Mouse (Mus musculus): ENCODE data around the gene Adgrv1. TPM values are rescaled to one million over a fixed set of nuclear protein-coding genes. Genes with fewer than 3 reads are reported as not detected.

Gene Adgrv1
- polyA plus RNA-seq, 1 experiment from 2014 or later: 1.5 TPM

GRCm38 (mm10) chr13:81134412-81134811 lies 498.5 kb downstream of the Adgrv1 start:
- Histone ChIP-seq H3K9ac (no peak overlapping the region), H3K9me3 (replicated peaks) (no peaks in the 10 kb centered on the region), H3K4me3 (no peak overlapping the region), H3K4me2 (no peak overlapping the region), H3K36me3 (no peaks in the 10 kb centered on the region), H3K27ac (ENCODE audit: poor library complexity, severe bottlenecking) (no peak overlapping the region), H3K4me1 (replicated peaks) (peaks cover 52% of the 10 kb centered on the region), H3K27me3 (replicated peaks) (no peaks in the 10 kb centered on the region)
- no peak for ATAC-seq (ENCODE audit: insufficient number of reproducible peaks, low FRiP score)

GRCm38 (mm10) chr13:81133336-81133735 lies 499.6 kb downstream of the Adgrv1 start:
- no peak overlapping the region; the same call in 1 of the 2 replicates for H3K27ac ChIP-seq (ENCODE audit: poor library complexity, severe bottlenecking)
- H3K9me3 ChIP-seq (replicated peaks): no peaks in the 10 kb centered on the region
- no peak overlapping the region for H3K4me2 ChIP-seq
- H3K9ac ChIP-seq: no peak overlapping the region
- no peaks in the 10 kb centered on the region for H3K27me3 ChIP-seq (replicated peaks)
- H3K4me3 ChIP-seq: no peak overlapping the region
- 72% methylated on average over 4 of the region's 4 CpGs for WGBS
- peaks cover 52% of the 10 kb centered on the region for H3K4me1 ChIP-seq (replicated peaks)
- H3K36me3 ChIP-seq: no peaks in the 10 kb centered on the region
- no peak for ATAC-seq (ENCODE audit: insufficient number of reproducible peaks, low FRiP score)

- Histone ChIP-seq H3K9me3 (replicated peaks) (no peaks in the 10 kb centered on the region), H3K9ac (no peak overlapping the region), H3K4me1 (replicated peaks) (peaks cover 52% of the 10 kb centered on the region), H3K27ac (ENCODE audit: poor library complexity, severe bottlenecking) (peak overlapping the region; percentile 65), H3K4me3 (no peak overlapping the region), H3K4me2 (no peak overlapping the region), H3K27me3 (replicated peaks) (no peaks in the 10 kb centered on the region), H3K36me3 (no peaks in the 10 kb centered on the region)
- no peak for ATAC-seq (ENCODE audit: insufficient number of reproducible peaks, low FRiP score)
- 76% methylated on average over 5 of the region's 5 CpGs for WGBS
Measured at GRCm38 (mm10) chr13:81132691-81133090, 500.3 kb downstream of the Adgrv1 start.

GRCm38 (mm10) chr13:81131860-81132259 lies 501.1 kb downstream of the Adgrv1 start:
- WGBS: 21% methylated on average over 6 of the region's 6 CpGs
- no peaks in the 10 kb centered on the region for H3K9me3 ChIP-seq (replicated peaks)
- no peak overlapping the region for H3K9ac ChIP-seq
- H3K27me3 ChIP-seq (replicated peaks): no peaks in the 10 kb centered on the region
- H3K4me2 ChIP-seq: peak overlapping the region; percentile 28
- no peaks in the 10 kb centered on the region for H3K36me3 ChIP-seq
- peaks cover 48% of the 10 kb centered on the region for H3K4me1 ChIP-seq (replicated peaks)
- no peak overlapping the region for H3K4me3 ChIP-seq
- H3K27ac ChIP-seq (ENCODE audit: poor library complexity, severe bottlenecking): peak overlapping the region; percentile 65
- ATAC-seq (ENCODE audit: insufficient number of reproducible peaks, low FRiP score): peak; percentile 27; the same call in 1 of the 2 replicates

GRCm38 (mm10) chr13:81130742-81131524 lies 502.0 kb downstream of the Adgrv1 start:
- Histone ChIP-seq H3K9me3 (replicated peaks) (no peaks in the 10 kb centered on the region), H3K36me3 (no peaks in the 10 kb centered on the region), H3K4me1 (replicated peaks) (peaks cover 43% of the 10 kb centered on the region), H3K27ac (ENCODE audit: poor library complexity, severe bottlenecking) (peak overlapping the region; percentile 65), H3K9ac (no peak overlapping the region), H3K4me2 (no peak overlapping the region), H3K27me3 (replicated peaks) (no peaks in the 10 kb centered on the region), H3K4me3 (no peak overlapping the region)
- ATAC-seq (ENCODE audit: insufficient number of reproducible peaks, low FRiP score): peak; percentile 30; the same call in 1 of the 2 replicates
- WGBS: 32% methylated on average over 4 of the region's 4 CpGs

- H3K4me3 ChIP-seq: no peak overlapping the region
- no peak for ATAC-seq (ENCODE audit: insufficient number of reproducible peaks, low FRiP score)
- no peaks in the 10 kb centered on the region for H3K9me3 ChIP-seq (replicated peaks)
- H3K4me1 ChIP-seq (replicated peaks): peaks cover 7% of the 10 kb centered on the region
- H3K27me3 ChIP-seq (replicated peaks): no peaks in the 10 kb centered on the region
- H3K27ac ChIP-seq (ENCODE audit: poor library complexity, severe bottlenecking): no peak overlapping the region
- WGBS: 67% methylated on average over 4 of the region's 4 CpGs
- H3K4me2 ChIP-seq: no peak overlapping the region
- H3K9ac ChIP-seq: no peak overlapping the region
- H3K36me3 ChIP-seq: no peaks in the 10 kb centered on the region
Measured at GRCm38 (mm10) chr13:81125846-81126245, 507.1 kb downstream of the Adgrv1 start.

- Histone ChIP-seq H3K9me3 (replicated peaks) (no peaks in the 10 kb centered on the region; the same call in 1 of the 2 replicates), H3K27ac (ENCODE audit: poor library complexity, severe bottlenecking) (no peak overlapping the region), H3K4me3 (no peak overlapping the region), H3K4me1 (replicated peaks) (no peaks in the 10 kb centered on the region), H3K4me2 (no peak overlapping the region), H3K27me3 (replicated peaks) (no peaks in the 10 kb centered on the region), H3K36me3 (no peaks in the 10 kb centered on the region), H3K9ac (no peak overlapping the region)
- no peak for ATAC-seq (ENCODE audit: insufficient number of reproducible peaks, low FRiP score)
- 86% methylated on average over 2 of the region's 2 CpGs for WGBS
Measured at GRCm38 (mm10) chr13:81122238-81122637, 510.7 kb downstream of the Adgrv1 start.

GRCm38 (mm10) chr13:81110479-81110878 lies 522.5 kb downstream of the Adgrv1 start:
- Histone ChIP-seq H3K27me3 (replicated peaks) (no peaks in the 10 kb centered on the region), H3K4me3 (no peak overlapping the region), H3K36me3 (no peaks in the 10 kb centered on the region), H3K27ac (ENCODE audit: poor library complexity, severe bottlenecking) (no peak overlapping the region), H3K9ac (no peak overlapping the region), H3K4me1 (replicated peaks) (peaks cover 19% of the 10 kb centered on the region), H3K4me2 (no peak overlapping the region), H3K9me3 (replicated peaks) (no peaks in the 10 kb centered on the region)
- 82% methylated on average over 4 of the region's 4 CpGs for WGBS
- no peak for ATAC-seq (ENCODE audit: insufficient number of reproducible peaks, low FRiP score)

- Histone ChIP-seq H3K9me3 (replicated peaks) (no peaks in the 10 kb centered on the region), H3K4me3 (no peak overlapping the region), H3K4me1 (replicated peaks) (peaks cover 19% of the 10 kb centered on the region), H3K27ac (ENCODE audit: poor library complexity, severe bottlenecking) (no peak overlapping the region), H3K36me3 (no peaks in the 10 kb centered on the region), H3K27me3 (replicated peaks) (no peaks in the 10 kb centered on the region), H3K4me2 (no peak overlapping the region), H3K9ac (no peak overlapping the region)
- no peak for ATAC-seq (ENCODE audit: insufficient number of reproducible peaks, low FRiP score)
- WGBS: 77% methylated on average over 6 of the region's 6 CpGs
Measured at GRCm38 (mm10) chr13:81109676-81110075, 523.3 kb downstream of the Adgrv1 start.

GRCm38 (mm10) chr13:81108526-81109302 lies 524.2 kb downstream of the Adgrv1 start:
- Histone ChIP-seq H3K27ac (ENCODE audit: poor library complexity, severe bottlenecking) (0 out of 2 replicates have a peak overlapping the region, but pooled peaks have one; percentile 43), H3K36me3 (no peaks in the 10 kb centered on the region), H3K4me3 (no peak overlapping the region), H3K9me3 (replicated peaks) (no peaks in the 10 kb centered on the region), H3K27me3 (replicated peaks) (no peaks in the 10 kb centered on the region), H3K4me1 (replicated peaks) (peaks cover 24% of the 10 kb centered on the region), H3K4me2 (no peak overlapping the region), H3K9ac (no peak overlapping the region)
- WGBS: 49% methylated on average over 8 of the region's 8 CpGs
- ATAC-seq (ENCODE audit: insufficient number of reproducible peaks, low FRiP score): no peak

- Histone ChIP-seq H3K27ac (ENCODE audit: poor library complexity, severe bottlenecking) (0 out of 2 replicates have a peak overlapping the region, but pooled peaks have one; percentile 11), H3K9ac (no peak overlapping the region), H3K27me3 (replicated peaks) (no peaks in the 10 kb centered on the region), H3K36me3 (no peaks in the 10 kb centered on the region), H3K4me1 (replicated peaks) (peaks cover 31% of the 10 kb centered on the region), H3K4me2 (no peak overlapping the region), H3K9me3 (replicated peaks) (no peaks in the 10 kb centered on the region), H3K4me3 (no peak overlapping the region)
- WGBS: 32% methylated on average over 5 of the region's 5 CpGs
- no peak for ATAC-seq (ENCODE audit: insufficient number of reproducible peaks, low FRiP score)
Measured at GRCm38 (mm10) chr13:81107436-81107835, 525.5 kb downstream of the Adgrv1 start.
